Mouse (Mus musculus) C2C12 (cell line): Measurements from ENCODE around the gene Lrmda.

ENCODE experiments used
- CEBPB ChIP-seq: IDR thresholded peaks from one replicate; pipeline ENCODE4 v1.6.1; 2011; ENCODE audit warnings: low read depth, mild to moderate bottlenecking, control low read depth, moderate library complexity
- CTCF ChIP-seq: IDR thresholded peaks from one replicate; pipeline ENCODE4 v1.5.1; 2011; ENCODE audit not compliant: control insufficient read depth, insufficient read depth, insufficient read length
- MYOD1 ChIP-seq: IDR thresholded peaks from one replicate; pipeline ENCODE4 v1.6.1; 2011; ENCODE audit warnings: low read depth; ENCODE audit not compliant: control insufficient read depth, insufficient read length
- USF1 ChIP-seq: IDR thresholded peaks from one replicate; pipeline ENCODE4 v1.6.1; 2011; ENCODE audit warnings: low read depth, mild to moderate bottlenecking, control low read depth, moderate library complexity

DNA sequence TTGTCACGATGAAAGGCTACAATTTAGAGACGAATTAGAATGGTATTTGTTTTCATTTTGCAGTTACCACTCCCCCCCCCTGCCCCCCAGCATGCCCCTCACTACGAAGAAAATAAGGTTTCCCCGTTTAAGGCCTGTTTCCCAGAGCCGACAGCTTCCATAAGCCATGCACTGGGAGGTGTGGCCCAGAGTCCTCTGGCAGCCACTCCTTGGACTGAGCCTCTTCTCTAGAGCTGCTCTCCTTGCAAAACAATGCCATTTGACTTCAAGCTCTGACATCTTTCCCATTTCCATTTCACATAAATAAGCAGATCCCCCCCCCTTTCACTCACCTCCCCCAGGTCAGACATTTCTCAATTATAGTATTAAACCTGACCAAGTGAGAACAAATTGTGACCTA is 654.1 kb downstream of the Lrmda start:
- TF ChIP-seq USF1 (no peak), CTCF (no peak), MYOD1 (no peak), CEBPB (no peak)
